Mouse (Mus musculus) hindbrain, embryonic 11.5 days (tissue): ENCODE results near the gene C130050O18Rik. TPM values are rescaled to one million over a fixed set of nuclear protein-coding genes. Genes with fewer than 3 reads are reported as not detected.

Experiments used
- ATAC-seq: fragments of 200-750 bp; cut with Nextera tagmentation; 2 replicates; pipeline ENCODE4 v1.8.0; 2017; ENCODE audit warnings: mild to moderate bottlenecking, moderate TSS enrichment, moderate library complexity; ENCODE audit not compliant: low FRiP score
- DNase-seq: peaks from one replicate; pipeline ENCODE4 v3.0.0-alpha.2; 2015; ENCODE audit warnings: low spot score
- H3K27ac ChIP-seq: fragments of 300-500 bp; sonication (generic); 2 replicates; pipeline ENCODE4 v1.5.1; 2014; ENCODE audit warnings: mild to moderate bottlenecking, low read depth, low read length
- H3K27me3 ChIP-seq: fragments of 300-500 bp; sonication (generic); 2 replicates; pipeline ENCODE4 v1.6.1; 2014; ENCODE audit warnings: mild to moderate bottlenecking, low read length, moderate library complexity, mixed read lengths; ENCODE audit not compliant: control insufficient read depth, insufficient read depth
- H3K36me3 ChIP-seq: fragments of 300-500 bp; sonication (generic); 2 replicates; pipeline ENCODE4 v1.6.1; 2014; ENCODE audit warnings: mild to moderate bottlenecking, low read length, moderate library complexity, mixed read lengths; ENCODE audit not compliant: control insufficient read depth, insufficient read depth
- H3K4me1 ChIP-seq: fragments of 300-500 bp; sonication (generic); replicated peaks from 2 replicates; pipeline ENCODE4 v1.6.1; 2014; ENCODE audit warnings: low read length, mixed read lengths; ENCODE audit not compliant: control insufficient read depth, insufficient read depth
- H3K4me2 ChIP-seq: fragments of 300-500 bp; sonication (generic); replicated peaks from 2 replicates; pipeline ENCODE4 v1.6.1; 2014; ENCODE audit warnings: mild to moderate bottlenecking, low read depth, low read length
- H3K4me3 ChIP-seq: fragments of 300-500 bp; sonication (generic); 2 replicates; pipeline ENCODE4 v1.5.1; 2014; ENCODE audit warnings: low read depth, low read length
- H3K9ac ChIP-seq: fragments of 300-500 bp; sonication (generic); 2 replicates; pipeline ENCODE4 v1.6.1; 2014; ENCODE audit warnings: low read depth, low read length
- H3K9me3 ChIP-seq: fragments of 300-500 bp; sonication (generic); 2 replicates; pipeline ENCODE4 v1.6.1; 2016; ENCODE audit warnings: low read length; ENCODE audit not compliant: control insufficient read depth
- WGBS: fragments of 180-500 bp; shearing (Covaris S2); extraction: QIAGEN DNeasy Blood & Tissue Kit; methylation state at CpG from one replicate; pipeline ENCODE4 v1.1.7; 2014; 5-methylcytosine and 5-hydroxymethylcytosine counted together
- polyA plus RNA-seq: library from polyadenylated mRNA; unstranded; fragments of >200 nt; fragmentation: Nextera tagmentation; extraction: Ambion mirVana; gene quantifications from 2 replicates; pipeline ENCODE4 v1.2.1, GENCODE M21; 2014

C130050O18Rik gene
- polyA plus RNA-seq, 1 experiment from 2014 or later, result 0.11 TPM

- DNase-seq (peak; percentile 63), ATAC-seq (peak; percentile 63)
- Histone ChIP-seq H3K4me1 (peaks cover 7% of the 10 kb centered on the region; the same call in 1 of the 2 replicates), H3K4me3 (no peak overlapping the region), H3K9ac (no peak overlapping the region), H3K27ac (no peak overlapping the region), H3K9me3 (no peaks in the 10 kb centered on the region), H3K4me2 (no peak overlapping the region), H3K27me3 (no peaks in the 10 kb centered on the region), H3K36me3 (no peaks in the 10 kb centered on the region)
- WGBS, result 32% methylated on average over 8 of the region's 8 CpGs
Measured at GRCm38 (mm10) chr5:139434940-139435339, 29.9 kb downstream of the C130050O18Rik start.

- H3K4me3 ChIP-seq, result no peak overlapping the region
- no peak overlapping the region for H3K27ac ChIP-seq
- ATAC-seq (no peak), DNase-seq (no peak)
- peaks cover 7% of the 10 kb centered on the region; the same call in 1 of the 2 replicates for H3K4me1 ChIP-seq
- no peaks in the 10 kb centered on the region for H3K27me3 ChIP-seq
- no peak overlapping the region for H3K9ac ChIP-seq
- H3K9me3 ChIP-seq, result no peaks in the 10 kb centered on the region
- no peaks in the 10 kb centered on the region for H3K36me3 ChIP-seq
- over 99% methylated on average over 4 of the region's 4 CpGs for WGBS
- no peak overlapping the region for H3K4me2 ChIP-seq
Measured at GRCm38 (mm10) chr5:139437769-139438168, 32.7 kb downstream of the C130050O18Rik start.

- Histone ChIP-seq H3K4me3 (no peak overlapping the region), H3K9me3 (no peaks in the 10 kb centered on the region), H3K27ac (no peak overlapping the region), H3K9ac (no peak overlapping the region), H3K4me1 (peaks cover 7% of the 10 kb centered on the region; the same call in 1 of the 2 replicates), H3K27me3 (no peaks in the 10 kb centered on the region), H3K4me2 (no peak overlapping the region), H3K36me3 (no peaks in the 10 kb centered on the region)
- ATAC-seq (no peak), DNase-seq (no peak)
- 83% methylated on average over 12 of the region's 12 CpGs for WGBS
Measured at GRCm38 (mm10) chr5:139438440-139438839, 33.4 kb downstream of the C130050O18Rik start.

- no peak overlapping the region for H3K9ac ChIP-seq
- ATAC-seq, result no peak
- no peak overlapping the region for H3K4me3 ChIP-seq
- no peaks in the 10 kb centered on the region for H3K36me3 ChIP-seq
- no peaks in the 10 kb centered on the region for H3K9me3 ChIP-seq
- peaks cover 4% of the 10 kb centered on the region; the same call in 1 of the 2 replicates for H3K4me1 ChIP-seq
- no peak for DNase-seq
- no peak overlapping the region for H3K4me2 ChIP-seq
- H3K27ac ChIP-seq, result no peak overlapping the region
- H3K27me3 ChIP-seq, result no peaks in the 10 kb centered on the region
- WGBS, result 89% methylated on average over 5 of the region's 5 CpGs
Measured at GRCm38 (mm10) chr5:139440451-139440850, 35.4 kb downstream of the C130050O18Rik start.

- ATAC-seq, result no peak
- 92% methylated on average over 11 of the region's 11 CpGs for WGBS
Measured at GRCm38 (mm10) chr5:139440926-139441725, 36.0 kb downstream of the C130050O18Rik start.

GRCm38 (mm10) chr5:139441726-139442018, 36.6 kb downstream of the C130050O18Rik start:
- 90% methylated on average over 2 of the region's 2 CpGs for WGBS
- H3K27ac ChIP-seq, result no peak overlapping the region

More at GRCm38 (mm10) chr5:139440926-139441725, 36.0 kb downstream of the C130050O18Rik start:
- no peak for DNase-seq
- Histone ChIP-seq H3K27ac (no peak overlapping the region), H3K36me3 (no peaks in the 10 kb centered on the region), H3K9me3 (no peaks in the 10 kb centered on the region), H3K4me1 (0 out of 2 replicates have a peak, but pooled peaks cover 2% of the 10 kb centered on the region), H3K4me3 (no peak overlapping the region), H3K9ac (no peak overlapping the region), H3K27me3 (no peaks in the 10 kb centered on the region), H3K4me2 (no peak overlapping the region)

GRCm38 (mm10) chr5:139442428-139442827, 37.3 kb downstream of the C130050O18Rik start:
- ATAC-seq (no peak), DNase-seq (no peak)
- WGBS, result 71% methylated on average over 12 of the region's 12 CpGs
- no peak overlapping the region for H3K4me2 ChIP-seq
- H3K9ac ChIP-seq, result no peak overlapping the region
- no peak overlapping the region for H3K27ac ChIP-seq
- no peaks in the 10 kb centered on the region for H3K9me3 ChIP-seq
- H3K4me3 ChIP-seq, result no peak overlapping the region
- no peaks in the 10 kb centered on the region for H3K27me3 ChIP-seq
- no peaks in the 10 kb centered on the region for H3K36me3 ChIP-seq
- 0 out of 2 replicates have a peak, but pooled peaks cover 2% of the 10 kb centered on the region for H3K4me1 ChIP-seq

More at GRCm38 (mm10) chr5:139441726-139442018, 36.6 kb downstream of the C130050O18Rik start:
- Histone ChIP-seq H3K4me1 (0 out of 2 replicates have a peak, but pooled peaks cover 2% of the 10 kb centered on the region), H3K36me3 (no peaks in the 10 kb centered on the region), H3K9ac (no peak overlapping the region), H3K4me2 (no peak overlapping the region), H3K4me3 (no peak overlapping the region), H3K27me3 (no peaks in the 10 kb centered on the region), H3K9me3 (no peaks in the 10 kb centered on the region)
- DNase-seq, result no peak
- no peak for ATAC-seq

GRCm38 (mm10) chr5:139442962-139443361, 37.9 kb downstream of the C130050O18Rik start:
- WGBS, result 70% methylated on average over 4 of the region's 4 CpGs
- H3K4me3 ChIP-seq, result no peak overlapping the region
- H3K27ac ChIP-seq, result no peak overlapping the region
- H3K4me1 ChIP-seq, result 0 out of 2 replicates have a peak, but pooled peaks cover 2% of the 10 kb centered on the region
- no peaks in the 10 kb centered on the region for H3K36me3 ChIP-seq
- no peak overlapping the region for H3K4me2 ChIP-seq
- no peaks in the 10 kb centered on the region for H3K9me3 ChIP-seq
- DNase-seq (no peak), ATAC-seq (no peak)
- H3K9ac ChIP-seq, result no peak overlapping the region
- H3K27me3 ChIP-seq, result no peaks in the 10 kb centered on the region

- H3K27me3 ChIP-seq, result no peaks in the 10 kb centered on the region
- no peak overlapping the region for H3K4me3 ChIP-seq
- no peak overlapping the region for H3K4me2 ChIP-seq
- 91% methylated on average over 8 of the region's 8 CpGs for WGBS
- no peak for DNase-seq
- no peak overlapping the region for H3K27ac ChIP-seq
- no peak for ATAC-seq
- H3K36me3 ChIP-seq, result no peaks in the 10 kb centered on the region
- H3K9ac ChIP-seq, result no peak overlapping the region
- no peaks in the 10 kb centered on the region for H3K4me1 ChIP-seq
- H3K9me3 ChIP-seq, result no peaks in the 10 kb centered on the region
Measured at GRCm38 (mm10) chr5:139445258-139445657, 40.2 kb downstream of the C130050O18Rik start.
